Comparison of ENCODE assay signal across 7 mouse cellular contexts in genomic region chr8:125569533-125570365, GRCm38 (mm10). TPM values are rescaled to one million over a fixed set of nuclear protein-coding genes. Genes with fewer than 3 reads are reported as not detected.
DNase-seq lines count a peak whose midpoint lies in the region; ATAC-seq lines count a peak whose summit lies in the region.

Gene Sipa1l2 (minus strand): TSS chr8:125569808.

- WGBS in embryonic facial prominence, embryonic 11.5 days: 0% methylated on average over 78 of the region's 129 CpGs
- under 1% methylated on average over 128 of the region's 129 CpGs for WGBS in limb, embryonic 10.5 days
- 2% methylated on average over 90 of the region's 129 CpGs for WGBS in midbrain, embryonic 12.5 days

- DNase-seq in adrenal gland, postnatal 25 days: peak; percentile 100
- DNase-seq in embryonic facial prominence, embryonic 11.5 days (ENCODE audit: low spot score): peak; percentile 99
- peak; percentile 100 for DNase-seq in heart, adult 11 months
- peak; percentile 94 for DNase-seq in kidney, adult 11 months
- peak; percentile 99 for DNase-seq in limb, embryonic 10.5 days (ENCODE audit: low spot score)
- peak; percentile 93 for DNase-seq in skeletal muscle tissue, adult 2 months (ENCODE audit: low read depth, low spot score)

- 0 out of 2 replicates have a peak, but pooled peaks cover 3% of the 10 kb centered on the region for H3K27me3 ChIP-seq in embryonic facial prominence, embryonic 11.5 days (ENCODE audit: control insufficient read depth, insufficient read depth, low read length)
- H3K27me3 ChIP-seq in limb, embryonic 10.5 days (ENCODE audit: low read depth, poor library complexity, severe bottlenecking): peaks cover 13% of the 10 kb centered on the region
- peaks cover 11% of the 10 kb centered on the region for H3K27me3 ChIP-seq in midbrain, embryonic 12.5 days

- H3K9ac ChIP-seq in embryonic facial prominence, embryonic 11.5 days (replicated peaks; ENCODE audit: low read length): peak within 1 kb of the TSS; percentile 78
- peak within 1 kb of the TSS; percentile 85 for H3K9ac ChIP-seq in midbrain, embryonic 12.5 days (replicated peaks)

- no peaks in the 10 kb centered on the region for H3K9me3 ChIP-seq in embryonic facial prominence, embryonic 11.5 days (replicated peaks; ENCODE audit: control insufficient read depth, low read length)
- no peaks in the 10 kb centered on the region for H3K9me3 ChIP-seq in limb, embryonic 10.5 days (replicated peaks)
- H3K9me3 ChIP-seq in midbrain, embryonic 12.5 days: no peaks in the 10 kb centered on the region

- peak within 1 kb of the TSS; percentile 83 for H3K4me3 ChIP-seq in embryonic facial prominence, embryonic 11.5 days (ENCODE audit: low read depth, low read length)
- H3K4me3 ChIP-seq in limb, embryonic 10.5 days: peak within 1 kb of the TSS; percentile 88
- peak within 1 kb of the TSS; percentile 85 for H3K4me3 ChIP-seq in midbrain, embryonic 12.5 days

- H3K36me3 ChIP-seq in embryonic facial prominence, embryonic 11.5 days (replicated peaks; ENCODE audit: control insufficient read depth, insufficient read depth, low read depth, low read length): no peaks in the 10 kb centered on the region
- H3K36me3 ChIP-seq in limb, embryonic 10.5 days: no peaks in the 10 kb centered on the region
- no peaks in the 10 kb centered on the region for H3K36me3 ChIP-seq in midbrain, embryonic 12.5 days

- H3K4me1 ChIP-seq in embryonic facial prominence, embryonic 11.5 days (ENCODE audit: control insufficient read depth, insufficient read depth, low read length): peaks cover 7% of the 10 kb centered on the region
- H3K4me1 ChIP-seq in limb, embryonic 10.5 days: peaks cover 26% of the 10 kb centered on the region
- H3K4me1 ChIP-seq in midbrain, embryonic 12.5 days: peaks cover 39% of the 10 kb centered on the region

- peak; percentile 87 for ATAC-seq in embryonic facial prominence, embryonic 11.5 days (replicated peaks; ENCODE audit: insufficient number of reproducible peaks, low FRiP score, low TSS enrichment, low read depth)
- ATAC-seq in midbrain, embryonic 12.5 days (ENCODE audit: low FRiP score, low read depth): peak; percentile 92

- peak within 1 kb of the TSS; percentile 94 for H3K4me2 ChIP-seq in embryonic facial prominence, embryonic 11.5 days (ENCODE audit: low read depth, low read length)
- peak within 1 kb of the TSS; percentile 85 for H3K4me2 ChIP-seq in midbrain, embryonic 12.5 days (replicated peaks)

- no peak within 1 kb of the TSS for H3K27ac ChIP-seq in embryonic facial prominence, embryonic 11.5 days (replicated peaks; ENCODE audit: low read depth, low read length)
- H3K27ac ChIP-seq in limb, embryonic 10.5 days: peak within 1 kb of the TSS; percentile 95
- H3K27ac ChIP-seq in midbrain, embryonic 12.5 days (replicated peaks): peak within 1 kb of the TSS; percentile 80

RNA-seq across cellular contexts. Expression of gene Sipa1l2, which starts in this region (rescaled TPM):
- 54.5 and 79.1 TPM in 2 replicates for total RNA-seq in adrenal gland, postnatal 25 days (2021)
- 9.4 and 9.6 TPM in 2 replicates for polyA plus RNA-seq in embryonic facial prominence, embryonic 11.5 days (2014; fragmentation: Nextera tagmentation; extraction: Ambion mirVana)
- 11.0 and 13.9 TPM in 2 replicates for polyA plus RNA-seq in limb, embryonic 10.5 days (2016; fragmentation: Nextera tagmentation; extraction: Ambion mirVana)
- polyA plus RNA-seq in midbrain, embryonic 12.5 days (2016; fragmentation: Nextera tagmentation; extraction: Ambion mirVana): 43.7 and 45.4 TPM in 2 replicates
